Mouse (Mus musculus) adrenal gland, postnatal 25 days (tissue): ENCODE measurements around the gene Retreg2. TPM values are rescaled to one million over a fixed set of nuclear protein-coding genes. Genes with fewer than 3 reads are reported as not detected.
A peak's percentile ranks its signal among the peaks of the same experiment; 100 is the strongest.

ENCODE experiments used
- DNase-seq: peaks from one replicate; pipeline ENCODE4 v3.0.0; 2021; ENCODE audit warnings: mixed read lengths
- long read RNA-seq: library from polyadenylated mRNA; stranded (forward); transcript quantifications from one replicate; pipeline ENCODE4 v2.0.0, GENCODE M21; 2021
- total RNA-seq: library from RNA; stranded (reverse); gene quantifications from 2 replicates; pipeline ENCODE4 v1.2.3, GENCODE M21; 2021

Gene Retreg2
- 88.4 and 95.4 TPM in 2 replicates for total RNA-seq
- long read RNA-seq, transcript Retreg2-201 (9 exons, 2,561 nt): minor isoform, 37 of 115 reads
- long read RNA-seq, transcript Retreg2-208 (10 exons, 2,438 nt): major isoform, 49 of 115 reads
- long read RNA-seq, partial matches to known transcripts: 18 of 115 reads
- long read RNA-seq, other reads (novel, unspliced or antisense): 8 of 115 reads

- DNase-seq: peak; percentile 97
Observed at GRCm38 (mm10) chr1:75142301-75143261, at the start of gene Retreg2, which contains the start of gene Cnppd1. Gene Retreg2, plus strand, starts transcription at chr1:75142778. Gene Cnppd1, minus strand, starts transcription at chr1:75142711.

GRCm38 (mm10) chr1:75122211-75122610, 20.4 kb upstream of the Retreg2 start:
- DNase-seq: no peak

GRCm38 (mm10) chr1:75124346-75125321, 17.9 kb upstream of the Retreg2 start, which contains the start of gene Nhej1:
Gene Nhej1, minus strand, starts transcription at chr1:75125200.
- peak; percentile 94 for DNase-seq

- no peak for DNase-seq
Observed at GRCm38 (mm10) chr1:75125418-75125817, 17.2 kb upstream of the Retreg2 start.

GRCm38 (mm10) chr1:75128641-75129040, 13.9 kb upstream of the Retreg2 start:
- DNase-seq: no peak

- no peak for DNase-seq
Observed at GRCm38 (mm10) chr1:75133421-75134207, 9.0 kb upstream of the Retreg2 start, which contains the start of gene Slc23a3. Gene Slc23a3, minus strand, starts transcription at chr1:75133890.

DNA sequence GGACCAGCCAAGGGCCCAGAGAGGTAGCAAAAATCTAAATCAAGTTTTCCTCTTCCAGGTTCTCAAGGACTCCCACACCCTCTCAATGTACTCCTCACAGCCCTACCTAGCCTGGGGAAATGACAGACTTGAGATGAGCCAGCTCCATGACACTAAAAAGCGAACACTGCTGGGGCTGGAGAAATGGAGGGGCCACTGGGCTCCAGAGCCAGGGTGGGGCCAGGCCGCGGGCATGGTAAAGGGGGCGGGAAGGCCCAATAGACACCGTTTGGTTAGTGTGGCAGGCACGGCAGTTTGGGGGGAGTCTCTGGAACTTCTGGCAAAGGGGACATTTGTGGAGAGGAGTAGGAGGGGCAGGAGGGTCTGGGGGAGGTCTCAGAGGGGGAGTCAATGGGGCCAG, 6.3 kb upstream of the Retreg2 start:
- no peak for DNase-seq

DNA sequence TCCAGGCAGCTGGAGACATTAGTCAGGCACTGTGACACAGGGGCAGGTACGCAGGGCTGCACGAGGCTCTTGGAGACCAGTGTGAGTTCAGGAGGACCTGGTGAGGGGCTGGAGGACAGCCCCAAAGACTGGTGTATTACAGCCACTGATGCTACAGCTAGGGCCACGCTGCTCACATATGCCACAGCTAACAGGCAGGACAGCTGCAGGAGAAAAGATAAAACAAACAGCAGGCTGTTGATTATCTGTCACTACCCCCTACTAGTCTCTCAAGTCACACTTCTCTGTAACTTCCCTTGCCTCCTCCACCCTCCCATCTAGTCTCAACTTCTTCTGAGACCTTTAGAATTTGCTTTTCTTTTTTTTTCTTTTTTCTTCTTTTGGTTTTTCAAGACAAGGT, 5.8 kb upstream of the Retreg2 start:
- DNase-seq: no peak

DNA sequence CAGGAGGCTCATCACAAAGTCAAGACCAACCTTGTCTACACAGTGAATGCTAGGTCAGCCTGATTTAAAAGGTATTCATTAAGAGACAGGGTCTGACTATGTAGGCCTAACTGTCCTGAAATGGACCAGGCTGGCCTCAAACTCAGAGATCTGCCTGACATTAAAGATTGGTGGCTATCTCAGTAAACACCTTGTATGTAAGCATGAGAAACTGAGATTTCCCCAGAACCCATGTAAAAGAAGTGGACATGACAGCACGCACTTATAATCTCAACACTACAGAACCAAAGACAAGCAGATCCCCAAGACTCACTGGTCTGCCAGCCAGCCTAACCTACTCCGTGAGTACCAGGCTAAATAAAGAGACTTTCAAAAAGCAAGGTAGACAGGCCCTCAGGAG, 4.1 kb upstream of the Retreg2 start:
- DNase-seq: no peak

DNA sequence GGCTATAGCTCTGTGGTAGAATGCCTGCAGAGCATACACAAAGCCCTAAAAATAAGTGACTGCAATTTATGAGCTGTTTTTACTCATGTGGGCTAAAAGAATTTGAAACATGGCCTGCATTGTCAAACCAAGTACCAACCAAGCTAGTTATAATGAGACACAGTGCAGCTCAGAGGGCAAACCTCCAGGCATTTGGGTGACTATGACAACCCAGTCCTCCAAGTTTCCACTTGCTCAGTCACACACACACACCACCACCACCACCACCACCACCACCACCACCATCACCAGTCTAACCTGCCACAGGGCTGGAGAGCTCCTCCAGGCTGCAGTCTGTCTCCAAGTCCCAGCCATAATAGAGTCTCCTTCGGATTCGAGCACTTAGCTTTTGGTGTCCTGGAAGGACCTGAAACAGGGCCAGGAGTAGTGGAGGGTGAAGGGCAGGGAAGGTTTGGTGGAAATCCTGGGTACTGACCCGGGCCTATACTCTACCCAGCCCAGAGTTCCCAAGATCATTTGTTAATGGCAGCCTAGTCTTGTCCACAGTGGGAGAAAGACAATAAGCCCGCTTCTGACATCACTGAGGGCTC, 1.9 kb upstream of the Retreg2 start:
- no peak for DNase-seq

GRCm38 (mm10) chr1:75141486-75142190, 940 bp upstream of the Retreg2 start:
- DNase-seq: peak; percentile 76

DNA sequence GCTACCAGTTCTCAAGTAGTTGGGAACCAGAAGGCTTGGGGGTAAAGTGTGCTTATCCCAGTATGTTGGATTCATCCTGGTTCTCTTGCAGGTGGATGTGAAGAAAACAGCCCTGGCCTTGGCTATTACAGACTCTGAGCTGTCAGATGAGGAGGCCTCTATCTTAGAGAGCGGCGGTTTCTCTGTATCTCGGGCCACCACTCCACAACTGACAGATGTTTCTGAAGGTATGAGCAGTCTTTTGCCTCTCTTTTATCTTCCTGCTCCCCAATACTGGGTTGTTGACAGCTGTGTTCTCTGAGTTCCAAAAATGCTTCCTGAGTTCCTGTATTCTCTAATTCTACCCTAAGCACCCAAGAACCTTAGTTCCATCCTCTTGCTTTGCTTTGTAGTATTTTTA, 3.0 kb downstream of the Retreg2 start:
- DNase-seq: no peak

GRCm38 (mm10) chr1:75147411-75148135, 5.0 kb downstream of the Retreg2 start:
- DNase-seq: no peak

DNA sequence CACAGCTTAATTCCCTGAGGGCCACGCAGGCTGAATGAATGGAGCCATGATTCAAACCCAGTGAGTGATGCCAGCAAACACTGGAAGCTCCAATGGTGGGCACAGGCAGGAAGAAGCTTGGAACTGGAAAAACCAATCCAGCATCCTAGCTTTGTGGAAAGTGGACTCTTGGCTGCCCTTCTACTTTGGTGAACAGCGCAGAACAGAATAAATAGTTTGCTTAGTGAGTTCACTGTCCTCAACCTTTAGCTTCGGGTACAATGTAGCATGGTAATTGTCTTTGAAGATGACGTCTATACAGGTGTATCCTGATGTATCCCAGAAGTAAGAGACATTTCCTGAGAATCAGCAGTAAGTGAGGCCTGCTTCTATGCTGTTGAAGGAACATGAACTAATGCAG, 6.1 kb downstream of the Retreg2 start:
- DNase-seq: no peak

GRCm38 (mm10) chr1:75155837-75156236, 13.3 kb downstream of the Retreg2 start:
- no peak for DNase-seq

- DNase-seq: no peak
Observed at GRCm38 (mm10) chr1:75158990-75159389, 16.4 kb downstream of the Retreg2 start.

GRCm38 (mm10) chr1:75159540-75160255, 17.1 kb downstream of the Retreg2 start:
- no peak for DNase-seq

DNA sequence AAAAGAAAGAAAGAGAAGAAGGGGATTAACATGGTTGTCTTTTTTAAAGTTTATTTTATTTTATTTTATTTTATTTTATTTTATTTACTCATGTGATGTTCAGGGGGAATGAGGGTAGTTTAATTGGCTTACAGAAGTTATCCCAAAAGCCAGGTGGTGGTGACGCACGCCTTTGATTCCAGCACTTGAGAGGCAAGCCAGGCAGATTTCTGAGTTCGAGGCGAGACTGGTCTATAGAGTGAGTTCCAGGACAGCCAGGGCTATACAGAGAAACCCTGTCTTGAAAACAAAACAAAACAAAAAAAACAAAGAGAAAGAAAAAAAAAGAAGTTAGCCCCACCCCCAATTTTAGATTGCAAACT, 17.7 kb downstream of the Retreg2 start:
- DNase-seq: no peak

DNA sequence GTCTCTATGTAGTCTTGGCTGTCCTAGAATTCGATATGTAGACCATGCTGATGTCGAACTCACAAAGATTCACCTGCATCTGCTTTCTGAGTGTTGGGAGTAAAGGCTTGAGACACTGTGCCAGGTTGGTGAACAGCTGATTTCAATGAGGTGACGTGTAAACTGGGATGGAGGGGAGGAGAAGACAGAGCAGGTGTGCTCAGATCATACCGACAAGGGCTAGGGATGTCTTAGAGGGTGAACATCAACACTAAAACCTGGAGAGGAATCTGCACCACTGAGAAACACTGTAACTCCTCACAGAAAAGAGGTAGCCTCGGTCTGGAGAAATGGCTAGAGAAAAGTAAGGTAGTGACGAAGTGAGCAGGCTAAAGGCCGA, 25.5 kb downstream of the Retreg2 start:
- DNase-seq: no peak
